Mouse (Mus musculus): Measurements from ENCODE around the gene Anks1b.

Gene Anks1b

DNA sequence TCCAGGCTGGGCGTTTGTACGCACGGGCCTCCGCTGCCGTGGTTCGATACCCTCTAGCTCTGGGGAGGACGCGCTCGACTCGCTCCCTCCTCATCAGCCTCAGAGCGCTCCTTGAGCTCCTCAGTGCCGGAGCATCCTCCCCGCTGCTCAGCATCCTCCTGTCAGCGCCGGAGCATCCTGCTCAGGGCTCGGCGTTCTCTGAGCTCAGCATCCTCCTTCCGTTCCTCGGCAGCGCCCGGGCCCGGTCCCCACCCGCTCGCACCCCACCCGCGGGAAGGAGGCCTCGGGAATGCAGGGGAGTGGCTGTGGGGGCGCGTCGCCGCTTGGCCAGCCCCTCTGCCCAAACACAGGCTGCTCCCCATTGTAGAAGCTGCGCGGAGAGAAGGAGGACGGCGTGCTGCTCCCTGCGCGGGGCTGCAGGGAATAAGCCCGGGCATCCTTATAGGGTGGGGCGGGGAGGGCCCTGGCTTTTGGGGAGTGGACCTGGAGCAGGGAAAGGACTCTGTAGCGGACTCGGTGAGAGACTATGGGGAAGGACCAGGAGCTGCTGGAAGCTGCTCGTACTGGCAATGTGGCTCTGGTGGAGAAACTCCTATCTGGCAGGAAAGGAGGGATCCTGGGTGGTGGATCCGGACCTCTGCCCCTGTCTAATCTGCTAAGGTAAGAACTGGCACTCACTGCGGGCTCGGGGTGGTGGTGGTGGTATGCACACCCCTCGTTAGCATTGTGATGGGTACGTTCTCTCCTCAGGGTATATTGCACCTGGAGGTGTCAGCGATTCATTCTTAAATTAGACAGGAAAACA lies at the start of gene Anks1b:
Anks1b (plus strand) TSS at position 364 of the 805 bp plus-strand sequence.
- CTCF ChIA-PET: no interaction called here

GRCm38 (mm10) chr10:89823906-89824305 lies 49.4 kb upstream of the Anks1b start:
- CTCF ChIA-PET: no interaction called here

DNA sequence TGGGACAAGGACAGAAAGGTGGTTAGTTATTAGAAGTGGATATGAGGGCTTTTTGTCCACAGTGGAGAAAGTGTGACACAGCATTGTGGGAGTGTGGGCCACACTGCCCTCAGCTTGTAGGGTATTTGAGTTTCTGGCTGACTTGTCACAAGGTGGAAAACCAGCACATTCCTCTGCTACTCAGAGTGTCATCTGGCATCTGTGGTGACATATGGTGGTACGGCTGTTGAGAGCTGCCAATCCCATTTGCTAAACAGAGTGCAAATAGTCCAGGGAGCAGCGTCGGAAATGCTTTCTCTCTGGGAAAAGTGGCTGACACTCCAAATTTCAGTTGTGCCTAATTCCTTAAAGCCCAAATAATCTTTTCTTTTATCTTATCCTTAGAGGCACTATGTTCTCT lies 46.4 kb upstream of the Anks1b start:
- CTCF ChIA-PET: no interaction called here

- CTCF ChIA-PET: no interaction called here
Measured at GRCm38 (mm10) chr10:89832334-89832733, 41.0 kb upstream of the Anks1b start.

DNA sequence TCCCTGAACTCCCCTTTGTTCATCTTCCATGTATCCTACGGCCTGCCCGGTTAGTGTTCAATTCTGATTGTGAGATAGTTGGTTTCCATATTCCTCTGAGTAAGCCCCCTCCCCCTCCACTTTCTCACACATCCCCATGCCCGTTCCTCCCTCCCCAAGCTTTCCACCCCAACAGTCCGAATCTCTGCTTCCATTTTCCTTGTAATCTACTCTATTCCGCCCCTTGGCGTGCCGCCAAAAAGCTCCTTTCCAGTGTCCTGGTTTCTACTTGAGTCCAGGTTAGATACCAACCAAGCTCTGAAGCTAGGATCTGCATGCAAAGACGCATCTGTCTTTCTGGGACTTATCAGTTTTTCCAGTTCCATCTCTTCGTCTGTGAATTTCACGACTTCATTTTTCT lies 40.1 kb upstream of the Anks1b start:
- CTCF ChIA-PET: no interaction called here

GRCm38 (mm10) chr10:89837476-89837875 lies 35.8 kb upstream of the Anks1b start:
- CTCF ChIA-PET: no interaction called here

DNA sequence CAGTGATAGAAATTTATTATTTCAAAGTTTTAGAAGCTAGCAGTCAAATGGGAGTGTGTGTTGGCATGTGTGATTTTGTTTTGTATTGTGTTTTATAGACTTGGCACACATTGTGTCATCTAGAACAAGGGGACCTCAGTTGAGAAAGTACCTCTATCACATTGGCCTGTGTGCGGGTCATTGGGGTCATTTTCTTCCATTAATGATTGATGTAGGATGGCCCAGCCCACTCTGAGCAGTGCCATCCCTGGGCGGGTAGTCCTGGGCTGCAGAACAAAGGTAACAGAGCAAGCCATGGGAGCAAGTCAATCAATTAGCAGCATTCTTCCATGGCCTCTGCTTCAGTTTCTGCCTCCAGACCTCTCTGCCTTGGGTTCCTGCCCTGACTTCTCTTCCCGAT lies 34.5 kb upstream of the Anks1b start:
- CTCF ChIA-PET: no interaction called here

DNA sequence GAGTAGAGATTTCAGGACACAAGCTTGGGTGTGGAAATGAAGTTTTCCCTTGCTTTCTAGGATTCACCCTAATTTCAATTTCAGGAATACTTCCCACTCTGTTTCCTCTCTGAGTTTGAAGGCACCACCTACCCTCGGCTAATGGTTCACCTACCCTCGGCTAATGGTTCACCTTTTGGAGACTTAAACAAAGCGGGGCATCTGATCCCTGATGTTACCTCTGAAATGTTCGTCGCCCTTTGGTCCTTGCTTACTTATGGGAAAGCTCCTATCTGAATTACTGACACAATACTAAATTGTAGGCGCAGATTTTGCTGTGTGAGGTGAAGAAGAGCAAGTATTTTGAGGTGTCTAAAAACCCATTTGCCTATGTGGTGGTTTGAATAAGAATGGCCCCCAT lies 22.4 kb upstream of the Anks1b start:
- CTCF ChIA-PET: no interaction called here

DNA sequence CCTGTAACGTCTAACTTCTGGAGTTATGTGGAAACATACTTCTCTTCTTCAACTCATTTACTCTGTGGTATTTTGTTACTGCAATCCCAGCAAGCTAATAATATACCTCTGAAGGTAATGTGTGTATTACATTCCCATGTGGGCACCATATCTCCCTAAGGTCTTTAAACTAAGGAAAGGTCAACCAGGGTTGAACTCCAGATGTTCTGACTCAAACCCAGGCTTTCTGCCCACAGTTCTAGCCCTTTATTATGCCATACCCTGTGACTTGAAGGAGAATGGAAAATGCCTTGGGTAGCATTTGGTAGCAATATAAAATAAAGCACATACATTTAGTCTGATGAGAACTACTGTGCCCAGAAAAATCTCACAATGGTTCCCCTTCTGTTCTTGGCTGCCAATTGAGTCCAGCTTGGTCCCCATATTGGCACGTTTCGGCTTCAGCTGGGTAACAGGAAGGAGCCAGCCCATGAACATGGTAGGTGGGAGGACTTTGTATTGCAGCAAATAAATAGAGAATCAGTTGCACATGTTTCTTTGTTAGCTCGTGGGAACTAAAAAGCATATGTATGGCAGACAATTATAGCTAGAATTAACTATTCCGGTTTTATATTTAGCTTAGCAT lies 17.9 kb upstream of the Anks1b start:
- CTCF ChIA-PET: no interaction called here

DNA sequence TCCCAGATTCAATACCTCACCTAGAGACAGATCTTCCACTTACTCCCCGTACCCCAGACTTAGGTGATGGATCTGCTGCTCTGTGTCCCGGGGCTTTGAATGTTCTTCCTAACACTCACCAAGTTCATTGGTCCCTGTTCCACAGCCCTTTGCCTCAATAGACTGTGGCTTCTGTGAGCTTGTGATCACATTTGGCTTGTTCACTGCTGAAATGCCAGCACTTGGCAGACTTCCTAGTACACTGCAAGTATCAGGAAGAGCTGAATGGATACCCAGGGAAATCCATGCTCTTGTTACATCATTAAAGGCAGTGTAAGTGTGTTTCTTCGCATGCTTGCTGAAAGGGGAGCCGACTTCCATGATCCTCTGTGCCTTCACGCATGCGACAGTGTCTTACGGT lies 17.0 kb upstream of the Anks1b start:
- CTCF ChIA-PET: no interaction called here

GRCm38 (mm10) chr10:89868211-89868610 lies 5.1 kb upstream of the Anks1b start:
- CTCF ChIA-PET: no interaction called here

DNA sequence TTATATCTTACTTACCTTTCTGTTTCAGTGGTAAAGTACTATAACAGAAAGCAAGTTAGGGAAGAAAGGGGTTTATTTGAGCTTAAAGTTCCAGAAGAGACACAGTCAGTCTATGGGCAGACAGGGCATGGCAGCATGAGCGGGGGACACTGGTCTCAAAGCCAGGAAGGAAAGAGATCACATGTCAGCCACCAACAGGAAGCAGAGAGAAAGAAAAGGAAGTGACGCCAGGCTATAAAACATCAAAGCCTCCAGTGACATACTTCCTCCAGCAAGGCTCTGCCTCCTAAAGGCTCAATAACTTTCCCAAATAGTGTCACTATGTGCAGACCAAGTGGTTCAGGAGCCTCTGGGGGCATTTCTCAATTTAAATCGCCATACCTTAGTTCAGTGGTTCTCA lies 4.5 kb upstream of the Anks1b start:
- CTCF ChIA-PET: no interaction called here

GRCm38 (mm10) chr10:89872501-89873145 lies 686 bp upstream of the Anks1b start:
- CTCF ChIA-PET: no interaction called here

- CTCF ChIA-PET: no interaction called here
Measured at GRCm38 (mm10) chr10:89874036-89874435, 727 bp downstream of the Anks1b start.

DNA sequence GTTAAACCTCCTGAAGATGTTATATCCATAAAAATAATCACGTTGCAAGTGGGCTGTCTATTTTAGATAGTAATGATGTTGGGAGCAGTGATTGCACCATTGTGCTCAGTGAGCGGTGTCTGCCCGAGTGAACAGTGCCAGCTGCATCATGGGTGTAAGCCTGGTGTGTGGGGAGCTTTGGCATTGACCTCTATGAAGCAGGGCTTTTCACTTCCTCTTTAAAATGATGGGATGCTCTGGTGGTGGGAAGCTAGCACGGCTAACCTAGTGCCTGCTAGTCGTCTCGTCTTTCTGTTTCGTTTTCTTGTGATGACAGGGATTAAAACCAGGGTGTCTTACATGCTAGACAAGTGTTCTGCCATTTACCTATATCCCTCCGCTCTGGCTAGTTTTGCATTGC lies 10.3 kb downstream of the Anks1b start:
- CTCF ChIA-PET: no interaction called here

DNA sequence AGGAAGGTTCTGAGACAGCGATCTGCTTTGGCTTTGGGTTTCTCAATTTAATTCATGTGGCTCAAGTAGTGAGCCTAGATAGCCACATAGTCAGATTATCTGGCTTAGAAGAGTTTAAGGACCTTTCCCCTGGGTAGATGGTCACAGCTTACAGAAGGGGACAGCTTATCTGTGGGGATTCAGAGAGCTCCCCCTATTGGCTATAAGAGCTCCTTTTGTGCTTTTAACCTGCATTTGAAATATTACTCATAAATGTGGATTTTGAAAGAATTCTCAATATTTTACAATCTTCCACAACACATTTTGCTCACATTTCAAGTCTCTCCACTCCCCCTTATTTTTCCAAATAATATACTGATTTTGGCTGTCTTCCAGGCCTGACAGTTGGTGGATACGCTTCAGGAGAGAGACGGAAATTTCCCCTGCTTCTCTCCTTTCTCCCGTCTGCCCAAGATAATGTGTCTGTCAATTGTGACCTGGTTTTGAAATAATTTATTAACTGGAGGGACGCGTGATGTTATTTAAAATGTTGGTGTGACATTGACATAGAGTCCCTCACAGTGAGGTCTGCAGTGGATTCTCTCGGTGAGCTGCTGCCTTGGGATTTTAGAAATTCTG lies 29.5 kb downstream of the Anks1b start:
- CTCF ChIA-PET: no interaction called here

DNA sequence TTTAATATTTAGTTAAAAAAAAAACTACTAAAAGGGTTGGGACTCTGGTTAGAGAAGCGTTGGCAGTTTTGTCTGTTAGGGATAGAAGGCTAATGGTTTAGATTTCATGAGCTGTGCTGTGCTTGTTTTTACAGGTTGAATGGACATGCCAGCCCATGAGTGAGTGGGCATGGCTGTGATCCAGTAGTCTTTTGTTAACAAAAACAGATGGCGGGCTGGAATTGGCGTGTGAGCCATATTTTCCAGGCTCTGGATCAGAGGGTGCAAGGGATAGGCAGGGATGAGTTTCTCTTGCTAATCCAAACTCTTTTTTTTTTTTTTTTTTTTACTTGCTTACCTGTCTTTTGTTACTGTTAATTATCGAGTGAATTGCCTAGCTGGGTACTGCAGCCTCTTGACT lies 38.6 kb downstream of the Anks1b start:
- CTCF ChIA-PET: no interaction called here

- CTCF ChIA-PET: no interaction called here
Measured at GRCm38 (mm10) chr10:89913174-89913573, 39.9 kb downstream of the Anks1b start.

GRCm38 (mm10) chr10:89917141-89917540 lies 43.8 kb downstream of the Anks1b start:
- CTCF ChIA-PET: no interaction called here

DNA sequence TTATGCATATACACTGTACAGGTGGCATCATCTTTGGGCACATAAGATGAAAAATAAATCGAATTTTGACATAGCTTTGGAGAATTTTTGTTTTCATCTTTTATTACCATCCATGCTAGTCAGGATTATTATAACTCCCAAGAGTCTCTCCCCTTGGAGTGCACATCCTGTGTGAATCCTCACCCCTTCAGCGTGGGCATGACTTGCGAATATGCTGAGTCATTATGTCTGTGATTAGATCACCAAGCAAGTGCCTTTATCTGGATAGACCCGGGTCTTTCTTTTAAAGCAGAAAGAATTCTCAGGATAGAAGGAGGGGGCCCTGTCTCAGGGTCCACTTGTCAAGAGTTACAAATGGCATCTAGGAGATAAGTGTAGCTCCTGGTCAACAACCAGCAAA lies 48.7 kb downstream of the Anks1b start:
- CTCF ChIA-PET: interaction anchor here (0.7 kb wide), 1 partner anchor 1098 kb away, joined by 4 read pairs; no protein-coding TSS in a partner anchor

GRCm38 (mm10) chr10:89942180-89942579 lies 68.9 kb downstream of the Anks1b start:
- CTCF ChIA-PET: interaction anchor here (0.7 kb wide), 1 partner anchor 307 kb away, joined by 3 read pairs; no protein-coding TSS in a partner anchor

GRCm38 (mm10) chr10:89946636-89947349 lies 73.5 kb downstream of the Anks1b start:
- CTCF ChIA-PET: no interaction called here

Measured in spleen, embryonic (tissue).